Mouse (Mus musculus) small intestine, adult 2 months (tissue): ENCODE measurements around the gene Nyap1. TPM values are rescaled to one million over a fixed set of nuclear protein-coding genes. Genes with fewer than 3 reads are reported as not detected.
"Not testable (repeated sequence)": the region's sequence is repeated elsewhere in the genome, so short reads cannot be mapped to it uniquely, and the experiment has no call there.

Source experiments
- H3K27ac ChIP-seq: fragments of 200-500 bp; 2 replicates; pipeline ENCODE4 v1.5.1; 2012; ENCODE audit warnings: low read depth, low read length, control low read depth, inconsistent platforms; ENCODE audit not compliant: insufficient read depth
- H3K27me3 ChIP-seq: fragments of 200-500 bp; 2 replicates; pipeline ENCODE4 v1.6.1; 2012; ENCODE audit warnings: mild to moderate bottlenecking, moderate library complexity, low read length, inconsistent platforms; ENCODE audit not compliant: control insufficient read depth, insufficient read depth
- H3K36me3 ChIP-seq: fragments of 200-500 bp; 2 replicates; pipeline ENCODE4 v1.6.1; 2012; ENCODE audit warnings: mild to moderate bottlenecking, low read length, control low read depth, inconsistent platforms; ENCODE audit not compliant: control insufficient read depth, insufficient read depth
- H3K4me1 ChIP-seq: fragments of 200-500 bp; 2 replicates; pipeline ENCODE4 v1.6.1; 2012; ENCODE audit warnings: low read length, inconsistent platforms, mixed read lengths; ENCODE audit not compliant: control insufficient read depth, insufficient read depth, insufficient read length
- H3K4me3 ChIP-seq: fragments of 200-500 bp; 2 replicates; pipeline ENCODE4 v1.5.1; 2012; ENCODE audit warnings: low read depth, mild to moderate bottlenecking, control low read depth, inconsistent platforms, low read length, moderate library complexity
- CTCF ChIP-seq: fragments of 200-500 bp; IDR thresholded peaks from 2 replicates; pipeline ENCODE4 v1.5.1; 2012; ENCODE audit warnings: low read depth, mild to moderate bottlenecking, control low read depth, inconsistent platforms, low read length, moderate library complexity, mixed read lengths; ENCODE audit not compliant: insufficient replicate concordance, insufficient read length; ENCODE audit errors: extremely low read depth
- POLR2A ChIP-seq: fragments of 200-500 bp; IDR thresholded peaks from 2 replicates; pipeline ENCODE4 v1.6.1; 2012; ENCODE audit warnings: low read depth, mild to moderate bottlenecking, control low read depth, inconsistent platforms, low read length, moderate library complexity
- WGBS: fragments of 180-500 bp; shearing (Covaris S2); methylation state at CpG from one replicate; pipeline ENCODE4 v1.1.7; 2018; 5-methylcytosine and 5-hydroxymethylcytosine counted together
- polyA plus RNA-seq: library from polyadenylated mRNA; depleted of rRNA; stranded (reverse); fragments of >200 nt; gene quantifications from 2 replicates; pipeline ENCODE4 v1.2.3, GENCODE M21; 2012

The Nyap1 gene
- polyA plus RNA-seq, 1 experiment: 25.1 TPM

DNA sequence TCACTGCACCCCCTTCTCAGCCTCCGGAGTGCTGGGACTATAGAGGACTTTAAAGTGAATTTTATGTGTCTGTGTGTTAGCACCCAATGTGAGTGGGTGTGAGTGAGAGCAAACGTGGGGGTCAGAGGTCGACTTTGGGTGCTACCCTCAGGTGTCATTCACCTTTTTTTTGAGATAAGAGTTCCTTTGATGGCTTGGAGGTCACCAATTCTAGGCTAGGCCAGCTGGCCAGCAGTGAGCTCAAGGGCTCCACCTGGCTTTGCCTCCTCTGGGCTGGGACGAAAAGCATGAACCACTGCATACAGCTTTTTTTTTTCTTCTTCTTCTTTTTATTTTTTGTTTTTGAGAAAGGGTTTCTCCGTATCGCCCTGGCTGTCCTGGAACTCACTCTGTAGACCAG, 14.6 kb downstream of the Nyap1 start:
- 55% methylated on average over 6 of the region's 6 CpGs for WGBS
- no peaks in the 10 kb centered on the region for H3K27me3 ChIP-seq
- no peaks in the 10 kb centered on the region for H3K4me1 ChIP-seq
- no peak overlapping the region for H3K4me3 ChIP-seq
- no peak overlapping the region for H3K27ac ChIP-seq
- TF ChIP-seq CTCF (peak; percentile 17; the same call in 1 of the 2 replicates), POLR2A (no peak)
- no peaks in the 10 kb centered on the region for H3K36me3 ChIP-seq

GRCm38 (mm10) chr5:137723840-137724239, 17.6 kb downstream of the Nyap1 start:
- Histone ChIP-seq H3K4me1 (peaks cover 4% of the 10 kb centered on the region; the same call in 1 of the 2 replicates), H3K27ac (no peak overlapping the region), H3K27me3 (no peaks in the 10 kb centered on the region), H3K36me3 (no peaks in the 10 kb centered on the region), H3K4me3 (no peak overlapping the region)
- whole genome bisulfite sequencing: 77% methylated on average over 5 of the region's 5 CpGs
- TF ChIP-seq CTCF: no peak
- TF ChIP-seq POLR2A: no peak

DNA sequence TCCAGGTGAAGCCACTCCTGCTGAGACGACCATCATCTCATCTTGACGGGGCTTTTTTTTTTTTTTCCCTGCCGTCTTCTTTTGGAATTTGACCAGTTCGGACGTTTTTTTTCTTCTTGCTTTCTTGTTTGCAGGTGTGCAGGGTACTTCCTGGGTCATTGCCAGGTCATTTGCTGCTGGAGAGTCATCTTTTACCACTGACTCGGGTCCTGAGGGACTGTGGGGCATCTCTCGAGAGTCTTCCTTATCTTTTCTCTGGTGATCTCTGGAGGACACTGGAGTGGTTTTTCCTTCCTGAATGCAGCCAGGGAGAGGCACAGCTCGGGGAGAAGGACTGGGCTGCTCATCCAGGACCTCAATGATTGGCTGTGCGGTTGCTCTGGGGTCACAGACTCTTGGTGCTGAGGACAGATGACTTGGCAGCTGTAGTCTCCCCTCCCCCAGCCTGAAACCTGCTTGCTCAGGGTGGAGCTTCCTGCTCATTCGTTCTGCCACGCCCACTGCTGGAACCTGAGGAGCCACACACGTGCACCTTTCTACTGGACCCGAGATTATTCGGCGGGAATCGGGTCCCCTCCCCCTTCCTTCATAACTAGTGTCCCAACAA, 20.7 kb downstream of the Nyap1 start:
- H3K27me3 ChIP-seq, H3K36me3 ChIP-seq, H3K27ac ChIP-seq, H3K4me1 ChIP-seq: not testable (repeated sequence)
- peak overlapping the region; percentile 45 for H3K4me3 ChIP-seq
- 3% methylated on average over 11 of the region's 16 CpGs for WGBS

- WGBS: 76% methylated on average over 6 of the region's 6 CpGs
- no peak overlapping the region for H3K4me3 ChIP-seq
- no peaks in the 10 kb centered on the region for H3K36me3 ChIP-seq
- H3K4me1 ChIP-seq: peaks cover 4% of the 10 kb centered on the region; the same call in 1 of the 2 replicates
- TF ChIP-seq POLR2A (no peak), CTCF (no peak)
- H3K27ac ChIP-seq: no peak overlapping the region
- no peaks in the 10 kb centered on the region for H3K27me3 ChIP-seq
These were observed 22.3 kb downstream of the Nyap1 start for GRCm38 (mm10) chr5:137719088-137719487.

- Histone ChIP-seq H3K4me1 (peaks cover 4% of the 10 kb centered on the region; the same call in 1 of the 2 replicates), H3K27me3 (no peaks in the 10 kb centered on the region), H3K27ac (no peak overlapping the region), H3K4me3 (no peak overlapping the region), H3K36me3 (no peaks in the 10 kb centered on the region)
- WGBS: 57% methylated on average over 8 of the region's 8 CpGs
- TF ChIP-seq CTCF (no peak), POLR2A (no peak)
These were observed 23.2 kb downstream of the Nyap1 start for GRCm38 (mm10) chr5:137718020-137718790.

DNA sequence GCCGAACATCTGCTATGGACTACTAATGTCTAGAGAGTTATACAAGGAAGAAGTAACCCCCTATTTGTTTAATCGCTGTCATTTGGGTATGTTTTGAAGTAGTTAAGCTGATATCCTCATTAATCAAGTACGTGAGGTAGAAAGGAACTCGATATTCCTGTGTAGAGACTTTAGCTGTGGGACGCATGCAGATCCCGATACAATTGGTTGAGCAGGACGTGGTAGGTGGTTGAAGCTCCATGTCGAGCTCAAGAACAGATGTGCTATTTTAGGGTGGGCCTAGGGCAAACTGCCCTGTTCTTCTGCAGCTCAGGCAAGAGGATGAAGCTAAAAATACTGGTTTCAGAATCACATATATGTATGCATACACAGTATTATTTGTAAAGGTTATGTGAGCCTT, 25.7 kb downstream of the Nyap1 start:
- 65% methylated on average over 8 of the region's 8 CpGs for WGBS
- Histone ChIP-seq H3K4me3 (no peak overlapping the region), H3K4me1 (peaks cover 3% of the 10 kb centered on the region; the same call in 1 of the 2 replicates), H3K27me3 (no peaks in the 10 kb centered on the region), H3K36me3 (no peaks in the 10 kb centered on the region), H3K27ac (no peak overlapping the region)
- TF ChIP-seq POLR2A: no peak
- TF ChIP-seq CTCF: no peak

DNA sequence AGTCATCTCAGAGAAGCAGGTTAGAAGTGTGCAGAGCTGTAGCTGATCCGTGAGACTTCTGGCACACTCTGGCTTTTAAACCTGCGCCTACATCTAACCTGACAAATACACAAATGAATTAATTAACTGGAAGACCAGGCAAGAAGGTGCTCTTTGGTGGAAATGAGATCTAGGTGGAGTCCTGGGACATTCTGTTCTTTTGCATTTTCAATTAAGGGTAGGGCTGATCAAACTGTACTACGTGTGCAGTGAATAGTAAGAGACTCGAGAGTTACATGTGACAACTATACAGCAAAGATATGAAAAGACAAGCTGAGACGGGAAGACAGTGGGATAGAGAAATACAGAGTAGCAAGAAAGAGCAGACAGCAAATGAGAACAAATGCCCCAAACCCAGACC, 28.0 kb downstream of the Nyap1 start:
- WGBS: 78% methylated on average over 5 of the region's 5 CpGs
- no peaks in the 10 kb centered on the region for H3K4me1 ChIP-seq
- TF ChIP-seq POLR2A (no peak), CTCF (no peak)
- no peaks in the 10 kb centered on the region for H3K27me3 ChIP-seq
- no peak overlapping the region for H3K27ac ChIP-seq
- H3K4me3 ChIP-seq: no peak overlapping the region
- no peaks in the 10 kb centered on the region for H3K36me3 ChIP-seq
